Mouse (Mus musculus): ENCODE data around the gene Dido1. TPM values are rescaled to one million over a fixed set of nuclear protein-coding genes. Genes with fewer than 3 reads are reported as not detected.

The Dido1 gene
- polyA plus RNA-seq, 1 experiment from 2014 or later, result 33.1 TPM

Other genes with a start within 250 kb of the Dido1 start
- 0.16 and 0.35 TPM in 2 replicates for gene Ntsr1, start 210.0 kb downstream of the Dido1 start, polyA plus RNA-seq (2016; fragmentation: Nextera tagmentation; extraction: Ambion mirVana)
- 34.6 and 35.1 TPM in 2 replicates for gene Mrgbp, start 128.7 kb downstream of the Dido1 start, polyA plus RNA-seq (2016; fragmentation: Nextera tagmentation; extraction: Ambion mirVana)
- 104 and 107 TPM in 2 replicates for gene Ogfr, start 120.8 kb downstream of the Dido1 start, polyA plus RNA-seq (2016; fragmentation: Nextera tagmentation; extraction: Ambion mirVana)
- gene Col9a3, start 112.2 kb downstream of the Dido1 start, polyA plus RNA-seq (2016; fragmentation: Nextera tagmentation; extraction: Ambion mirVana), result 12.2 and 12.3 TPM in 2 replicates
- 0.11 and 0.18 TPM in 2 replicates for gene Tcfl5, start 67.3 kb downstream of the Dido1 start, polyA plus RNA-seq (2016; fragmentation: Nextera tagmentation; extraction: Ambion mirVana)
- gene Gid8, start 118 bp upstream of the Dido1 start, polyA plus RNA-seq (2016; fragmentation: Nextera tagmentation; extraction: Ambion mirVana), result 46.7 and 51.7 TPM in 2 replicates
- gene Slc17a9, start 15.3 kb upstream of the Dido1 start, polyA plus RNA-seq (2016; fragmentation: Nextera tagmentation; extraction: Ambion mirVana), result 0.38 and 0.66 TPM in 2 replicates
- gene Bhlhe23, start 66.9 kb upstream of the Dido1 start, polyA plus RNA-seq (2016; fragmentation: Nextera tagmentation; extraction: Ambion mirVana), result 1.2 and 1.9 TPM in 2 replicates
- 72.3 and 73.3 TPM in 2 replicates for gene Ythdf1, start 210.9 kb upstream of the Dido1 start, polyA plus RNA-seq (2016; fragmentation: Nextera tagmentation; extraction: Ambion mirVana)
- gene Birc7, start 219.0 kb upstream of the Dido1 start, polyA plus RNA-seq (2016; fragmentation: Nextera tagmentation; extraction: Ambion mirVana), result 0.31 and 0.34 TPM in 2 replicates
- gene Nkain4, start 244.7 kb upstream of the Dido1 start, polyA plus RNA-seq (2016; fragmentation: Nextera tagmentation; extraction: Ambion mirVana), result 22.2 and 26.6 TPM in 2 replicates